Mouse (Mus musculus): ENCODE results near the gene Igfbp2. TPM values are rescaled to one million over a fixed set of nuclear protein-coding genes. Genes with fewer than 3 reads are reported as not detected.

Gene Igfbp2
- polyA plus RNA-seq, 1 experiment = 384 TPM

DNA sequence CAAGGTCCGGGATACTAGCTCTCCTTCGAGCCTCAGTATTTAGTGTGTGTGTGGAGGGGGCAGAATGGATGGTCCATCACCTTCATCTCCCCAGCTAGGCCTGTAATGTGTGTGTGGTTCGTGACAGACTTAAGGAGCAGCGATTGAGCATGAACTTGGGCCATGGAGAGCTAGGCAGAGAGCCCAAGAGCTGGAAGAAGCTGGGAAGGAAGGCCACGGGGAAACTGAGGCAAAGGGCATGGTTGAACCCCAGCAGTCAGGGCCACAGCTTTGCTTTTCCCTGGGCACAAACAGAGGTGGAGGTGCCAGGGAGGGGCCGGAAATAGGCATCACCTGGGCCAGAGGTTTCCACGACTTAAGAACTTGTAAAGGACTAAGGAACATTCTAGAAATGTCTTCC lies 32.8 kb downstream of the Igfbp2 start:
- no peak for TF ChIP-seq POLR2A (IDR thresholded peaks at IDR 0.05; ENCODE audit: borderline replicate concordance, extremely low read depth, insufficient read depth, insufficient read length, poor library complexity, severe bottlenecking)
- no peak for TF ChIP-seq CTCF (IDR thresholded peaks at IDR 0.05; ENCODE audit: borderline replicate concordance, extremely low read depth, insufficient read depth, insufficient read length)
- no peak for DNase-seq (ENCODE audit: low read depth)

DNA sequence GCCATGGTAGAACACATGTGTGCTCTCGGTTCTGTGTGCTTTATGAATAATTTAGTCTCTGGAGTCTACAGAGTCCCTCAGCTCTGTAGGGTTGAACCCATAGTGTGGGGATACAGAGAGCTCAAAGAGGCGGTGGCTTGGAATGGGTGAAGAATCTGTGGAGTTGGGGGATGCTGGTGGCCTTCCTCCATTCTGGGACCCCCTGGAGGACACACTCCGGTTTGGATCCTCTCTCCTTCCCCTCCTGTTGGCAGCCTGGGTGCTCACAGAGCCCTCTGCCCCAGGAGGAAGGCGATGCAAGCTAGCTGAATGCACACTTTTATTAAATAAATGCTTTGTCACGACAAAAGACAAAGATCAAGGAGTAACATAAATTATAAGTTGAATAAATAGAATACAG lies 33.3 kb downstream of the Igfbp2 start:
- TF ChIP-seq CTCF (IDR thresholded peaks at IDR 0.05; ENCODE audit: borderline replicate concordance, extremely low read depth, insufficient read depth, insufficient read length) (no peak), POLR2A (IDR thresholded peaks at IDR 0.05; ENCODE audit: borderline replicate concordance, extremely low read depth, insufficient read depth, insufficient read length, poor library complexity, severe bottlenecking) (no peak)
- no peak for DNase-seq (ENCODE audit: low read depth)

DNA sequence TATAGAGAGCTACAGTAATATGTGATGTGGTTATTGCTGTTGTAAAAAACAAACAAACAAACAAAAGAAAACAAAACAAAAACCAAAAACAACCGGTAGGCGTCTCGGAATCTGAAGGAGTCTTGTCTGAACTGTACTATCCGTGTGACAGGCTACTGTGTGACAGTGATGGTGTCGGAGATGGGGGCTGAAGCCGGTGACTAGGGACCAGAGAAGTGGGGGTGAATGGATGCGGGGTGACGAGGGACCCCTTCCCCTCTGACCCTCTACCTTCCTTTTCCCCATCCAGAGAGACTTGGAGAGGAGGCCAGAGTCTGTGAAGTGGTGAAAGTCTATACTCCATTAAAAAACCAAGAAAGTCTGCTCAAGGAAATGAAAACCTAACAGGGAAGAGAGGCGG lies 34.0 kb downstream of the Igfbp2 start:
- TF ChIP-seq POLR2A (IDR thresholded peaks at IDR 0.05; ENCODE audit: borderline replicate concordance, extremely low read depth, insufficient read depth, insufficient read length, poor library complexity, severe bottlenecking) (no peak), CTCF (IDR thresholded peaks at IDR 0.05; ENCODE audit: borderline replicate concordance, extremely low read depth, insufficient read depth, insufficient read length) (no peak)
- no peak for DNase-seq (ENCODE audit: low read depth)

DNA sequence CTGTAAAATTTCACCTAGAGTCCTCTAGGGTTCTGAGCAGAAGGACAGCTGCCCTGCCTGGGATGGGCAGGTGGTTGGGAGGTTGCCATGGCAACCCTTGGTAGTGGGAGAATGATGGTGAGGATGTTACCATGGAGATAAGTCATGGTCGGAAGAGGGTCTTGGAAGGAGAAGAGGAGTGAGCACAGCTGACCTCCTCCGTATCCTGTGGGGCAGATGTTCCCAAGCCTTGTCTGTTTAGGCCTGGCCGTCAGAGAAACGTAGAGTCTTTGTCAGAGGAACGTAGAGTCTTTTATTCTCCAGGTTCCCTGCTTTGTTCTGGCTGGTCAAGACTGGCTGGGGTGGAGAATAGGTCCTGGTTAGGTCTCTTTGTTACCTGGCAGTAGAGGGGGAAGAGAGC lies 34.6 kb downstream of the Igfbp2 start:
- TF ChIP-seq POLR2A (IDR thresholded peaks at IDR 0.05; ENCODE audit: borderline replicate concordance, extremely low read depth, insufficient read depth, insufficient read length, poor library complexity, severe bottlenecking) = no peak
- no peak for TF ChIP-seq CTCF (IDR thresholded peaks at IDR 0.05; ENCODE audit: borderline replicate concordance, extremely low read depth, insufficient read depth, insufficient read length)
- peak; percentile 83 for DNase-seq (ENCODE audit: low read depth)

DNA sequence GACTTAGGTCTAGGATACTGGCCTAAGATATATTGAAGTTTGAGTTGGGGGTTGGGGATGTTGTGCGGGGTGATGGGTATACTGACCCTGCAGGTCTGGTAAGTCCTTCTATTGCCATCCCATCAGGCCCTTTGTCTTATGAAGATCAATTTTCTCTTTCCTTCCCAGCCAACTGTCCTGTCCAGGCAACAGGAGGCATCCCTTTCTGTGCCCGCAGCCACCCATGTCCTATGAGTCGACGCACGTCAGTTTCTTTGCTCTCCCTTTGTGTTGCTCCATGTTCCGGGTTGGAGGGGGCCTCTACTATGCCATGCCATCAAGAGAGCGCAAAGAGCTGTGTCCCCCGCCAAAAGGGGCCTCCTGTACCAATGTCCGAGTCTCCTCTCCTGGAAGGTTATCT lies 35.7 kb downstream of the Igfbp2 start:
- no peak for DNase-seq (ENCODE audit: low read depth)
- no peak for TF ChIP-seq POLR2A (IDR thresholded peaks at IDR 0.05; ENCODE audit: borderline replicate concordance, extremely low read depth, insufficient read depth, insufficient read length, poor library complexity, severe bottlenecking)
- TF ChIP-seq CTCF (IDR thresholded peaks at IDR 0.05; ENCODE audit: borderline replicate concordance, extremely low read depth, insufficient read depth, insufficient read length) = no peak

DNA sequence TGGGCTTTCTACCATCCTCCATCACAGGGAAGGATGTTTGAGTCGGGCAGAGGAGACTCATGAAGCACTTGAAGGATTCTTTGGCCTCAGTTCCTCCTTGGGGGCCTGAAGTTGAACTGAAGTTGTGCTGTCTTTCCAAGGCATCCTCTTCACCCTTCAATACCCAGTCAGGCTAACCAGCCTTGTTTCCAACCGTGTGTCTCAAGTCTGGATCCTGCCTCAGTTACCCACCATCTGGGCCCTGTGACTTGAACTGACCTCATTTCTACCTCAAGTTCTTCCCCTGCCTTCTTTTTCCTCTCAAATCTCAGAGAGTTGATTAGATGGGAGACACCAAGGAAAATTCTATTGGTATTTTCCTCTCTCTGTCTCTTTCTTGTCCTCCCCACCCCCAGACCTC lies 36.2 kb downstream of the Igfbp2 start:
- no peak for DNase-seq (ENCODE audit: low read depth)
- no peak for TF ChIP-seq CTCF (IDR thresholded peaks at IDR 0.05; ENCODE audit: borderline replicate concordance, extremely low read depth, insufficient read depth, insufficient read length)
- TF ChIP-seq POLR2A (IDR thresholded peaks at IDR 0.05; ENCODE audit: borderline replicate concordance, extremely low read depth, insufficient read depth, insufficient read length, poor library complexity, severe bottlenecking) = no peak

DNA sequence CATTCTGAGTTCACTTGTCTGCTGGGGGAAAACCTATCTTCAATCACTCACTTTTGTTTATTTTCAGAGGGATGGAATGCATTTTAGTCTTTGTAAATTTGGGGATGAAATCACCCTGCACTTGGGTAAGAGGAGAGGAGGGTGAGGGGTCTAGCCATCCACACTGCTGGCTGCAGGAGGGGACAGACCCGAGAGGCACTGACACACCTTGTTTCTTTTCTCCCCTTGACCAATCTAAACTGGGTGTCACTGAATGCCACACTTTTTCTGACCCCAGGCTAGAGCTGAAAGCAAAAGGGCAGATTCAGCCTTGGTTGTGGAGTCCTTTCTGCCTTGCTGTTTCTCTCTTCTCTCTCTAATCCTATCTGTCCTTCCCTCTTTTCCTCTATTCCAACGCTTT lies 37.4 kb downstream of the Igfbp2 start:
- TF ChIP-seq POLR2A (IDR thresholded peaks at IDR 0.05; ENCODE audit: borderline replicate concordance, extremely low read depth, insufficient read depth, insufficient read length, poor library complexity, severe bottlenecking) (no peak), CTCF (IDR thresholded peaks at IDR 0.05; ENCODE audit: borderline replicate concordance, extremely low read depth, insufficient read depth, insufficient read length) (no peak)
- no peak for DNase-seq (ENCODE audit: low read depth)

DNA sequence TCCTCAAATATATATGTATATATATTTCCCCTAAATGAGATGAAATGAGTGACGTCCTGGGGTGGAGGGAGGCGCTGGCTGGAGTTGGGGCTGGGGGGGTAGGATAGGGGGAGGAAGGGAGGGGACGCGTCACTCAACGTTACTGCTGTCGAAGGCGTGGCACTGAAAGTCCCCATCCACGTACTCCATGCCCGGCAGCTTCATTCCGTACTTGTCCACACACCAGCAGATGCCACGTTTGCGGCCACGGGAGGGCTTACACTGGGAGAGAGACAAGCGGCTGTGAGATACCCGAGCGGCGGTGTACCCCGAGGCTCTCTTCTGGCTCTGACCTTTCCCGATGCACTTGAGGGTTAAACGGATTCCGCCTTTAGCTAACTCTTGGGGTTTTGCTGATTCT lies 37.9 kb downstream of the Igfbp2 start:
- TF ChIP-seq CTCF (IDR thresholded peaks at IDR 0.05; ENCODE audit: borderline replicate concordance, extremely low read depth, insufficient read depth, insufficient read length) = no peak
- TF ChIP-seq POLR2A (IDR thresholded peaks at IDR 0.05; ENCODE audit: borderline replicate concordance, extremely low read depth, insufficient read depth, insufficient read length, poor library complexity, severe bottlenecking) = no peak
- DNase-seq (ENCODE audit: low read depth) = no peak

DNA sequence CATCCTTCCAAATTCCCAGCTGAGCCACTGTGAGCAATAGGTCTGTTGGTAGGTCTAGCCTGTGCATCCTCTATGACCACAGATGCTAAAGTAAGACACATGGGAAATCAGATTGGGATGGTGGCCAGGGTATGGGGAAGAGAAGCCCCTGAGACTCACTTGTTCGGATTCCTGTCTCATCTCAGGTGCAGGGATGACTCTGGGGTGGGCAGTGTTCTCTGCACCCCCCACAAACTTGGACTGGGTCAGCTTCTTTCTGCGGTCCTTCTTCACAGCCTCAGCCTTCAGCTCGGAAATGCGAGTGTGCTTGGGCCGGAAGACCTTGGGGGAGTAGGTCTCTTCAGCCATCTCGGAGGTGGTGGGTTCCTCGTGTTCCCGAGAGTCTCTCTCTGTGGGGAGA lies 39.4 kb downstream of the Igfbp2 start:
- no peak for TF ChIP-seq CTCF (IDR thresholded peaks at IDR 0.05; ENCODE audit: borderline replicate concordance, extremely low read depth, insufficient read depth, insufficient read length)
- no peak for TF ChIP-seq POLR2A (IDR thresholded peaks at IDR 0.05; ENCODE audit: borderline replicate concordance, extremely low read depth, insufficient read depth, insufficient read length, poor library complexity, severe bottlenecking)
- no peak for DNase-seq (ENCODE audit: low read depth)

DNA sequence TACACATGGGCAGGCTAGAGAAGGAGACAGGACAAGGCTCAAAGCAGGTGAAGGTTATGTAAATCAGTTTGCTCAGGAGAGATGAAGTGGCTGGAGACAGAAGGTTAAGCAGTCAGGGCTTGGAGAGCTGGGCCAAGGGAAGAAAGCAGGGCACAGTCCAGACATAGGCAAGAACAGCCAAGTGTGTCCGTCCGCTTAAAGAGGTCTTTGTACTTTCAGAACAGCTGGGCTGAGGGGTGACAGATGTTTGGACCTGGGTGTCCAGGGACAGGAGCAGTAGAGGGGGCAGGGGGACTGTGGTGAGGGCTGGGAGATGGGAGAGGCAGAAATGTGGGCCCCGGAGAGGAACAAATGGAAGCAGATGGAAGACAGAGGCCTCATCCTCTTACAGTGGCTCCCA lies 40.0 kb downstream of the Igfbp2 start:
- TF ChIP-seq CTCF (IDR thresholded peaks at IDR 0.05; ENCODE audit: borderline replicate concordance, extremely low read depth, insufficient read depth, insufficient read length) (no peak), POLR2A (IDR thresholded peaks at IDR 0.05; ENCODE audit: borderline replicate concordance, extremely low read depth, insufficient read depth, insufficient read length, poor library complexity, severe bottlenecking) (no peak)
- no peak for DNase-seq (ENCODE audit: low read depth)

DNA sequence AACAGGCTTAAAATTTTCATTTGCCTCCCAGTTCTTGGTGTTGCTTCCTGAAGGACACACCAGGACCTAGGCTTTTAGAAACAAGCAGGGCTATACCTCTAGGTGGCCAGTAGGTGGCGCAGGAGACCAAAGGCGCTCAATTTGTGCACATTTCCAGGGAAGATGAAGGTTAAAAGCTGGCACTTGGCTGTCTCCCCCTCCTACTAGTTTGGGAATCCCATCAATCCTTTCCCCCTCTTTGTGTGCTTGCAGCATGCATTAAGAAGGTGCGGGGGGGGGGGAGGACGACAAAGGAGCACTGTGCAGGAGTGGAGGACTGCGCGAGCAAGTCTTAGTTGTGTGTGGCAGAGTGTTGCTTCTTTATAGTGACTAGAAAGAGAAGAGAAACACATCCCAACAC lies 41.6 kb downstream of the Igfbp2 start:
- TF ChIP-seq POLR2A (IDR thresholded peaks at IDR 0.05; ENCODE audit: borderline replicate concordance, extremely low read depth, insufficient read depth, insufficient read length, poor library complexity, severe bottlenecking) = no peak
- TF ChIP-seq CTCF (IDR thresholded peaks at IDR 0.05; ENCODE audit: borderline replicate concordance, extremely low read depth, insufficient read depth, insufficient read length) = peak; percentile 95
- DNase-seq (ENCODE audit: low read depth) = peak; percentile 93

DNA sequence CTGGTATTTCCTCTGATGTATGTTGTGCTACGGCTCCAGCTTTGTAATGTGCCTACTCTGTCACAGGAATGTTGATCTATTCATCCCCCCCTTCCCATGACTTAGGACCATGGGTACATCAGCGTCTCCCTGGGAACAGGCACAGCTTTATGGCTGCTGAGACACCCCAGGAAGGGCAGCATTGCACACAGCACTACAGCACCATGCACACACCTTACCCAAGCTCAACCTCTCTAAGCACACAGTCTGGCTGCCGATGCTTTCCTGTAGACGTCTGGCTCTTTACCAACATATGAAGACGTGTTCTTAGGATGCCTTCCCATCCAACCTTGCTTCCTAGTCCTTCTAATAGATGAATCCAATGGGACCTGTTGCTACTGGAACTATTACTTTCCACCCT lies 42.1 kb downstream of the Igfbp2 start:
- no peak for TF ChIP-seq CTCF (IDR thresholded peaks at IDR 0.05; ENCODE audit: borderline replicate concordance, extremely low read depth, insufficient read depth, insufficient read length)
- TF ChIP-seq POLR2A (IDR thresholded peaks at IDR 0.05; ENCODE audit: borderline replicate concordance, extremely low read depth, insufficient read depth, insufficient read length, poor library complexity, severe bottlenecking) = no peak
- no peak for DNase-seq (ENCODE audit: low read depth)

DNA sequence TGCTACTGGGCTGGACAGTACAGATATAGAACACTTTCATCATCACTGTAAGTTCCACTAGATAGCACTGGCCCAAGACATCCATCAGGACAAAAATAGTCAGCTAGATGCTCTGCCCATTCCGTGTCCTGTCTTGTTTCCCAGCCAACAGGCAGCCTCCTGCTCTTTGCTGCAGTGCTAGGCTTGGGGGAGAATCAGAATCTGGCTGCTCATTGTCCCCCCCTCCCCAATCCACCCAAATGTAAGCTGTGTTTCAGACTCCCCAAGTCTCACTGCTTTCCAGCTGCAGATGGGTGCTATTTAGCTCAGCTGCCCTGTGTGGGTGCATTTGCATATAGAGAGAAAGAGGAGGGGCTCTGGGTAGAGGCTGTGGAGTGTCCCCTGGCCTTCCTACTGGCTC lies 43.0 kb downstream of the Igfbp2 start:
- DNase-seq (ENCODE audit: low read depth) = peak; percentile 52

More for the DNA sequence above, 43.0 kb downstream of the Igfbp2 start:
- TF ChIP-seq CTCF (IDR thresholded peaks at IDR 0.05; ENCODE audit: borderline replicate concordance, extremely low read depth, insufficient read depth, insufficient read length) = no peak
- TF ChIP-seq POLR2A (IDR thresholded peaks at IDR 0.05; ENCODE audit: borderline replicate concordance, extremely low read depth, insufficient read depth, insufficient read length, poor library complexity, severe bottlenecking) = no peak

Measured in brain, embryonic 14.5 days (tissue).